Mouse (Mus musculus) Patski (cell line): ENCODE measurements at regions not wholly inside any gene's neighbourhood (a gene's known extent, or its start where the extent isn't known, plus 50 kb on each side); places are given as distances from the start of the nearest gene placed in this dataset.

Experiments used
- ATAC-seq: fragments of 100-300 bp; one replicate; pipeline ENCODE4 v1.8.0; 2021
- CTCF ChIA-PET: fragments of 350-600 bp; sonication (Branson Sonifier 250); formaldehyde crosslinking; loops from one replicate; lab custom pipeline; 2022; ENCODE audit warnings: inconsistent platforms; lab: Charles Lee
- POLR2A ChIA-PET: fragments of 350-600 bp; sonication (Branson Sonifier 250); formaldehyde crosslinking; loops from one replicate; lab custom pipeline; 2022; ENCODE audit warnings: antibody characterized with exemption, inconsistent platforms; lab: Charles Lee
- DNase-seq: peaks from one replicate; pipeline ENCODE4 v3.0.0-alpha.2; 2011; ENCODE audit warnings: low read depth, low spot score
- H3K27me3 ChIP-seq: fragments of 371-371 bp; one replicate; pipeline ENCODE4 v1.5.1; 2021
- CTCF ChIP-seq: fragments of 100-300 bp; IDR thresholded peaks from one replicate; pipeline ENCODE4 v1.5.1; 2021
- in situ Hi-C: fragments of 300-500 bp; cut with MboI; formaldehyde crosslinking; loops from 3 replicates; pipeline ENCODE4 v1.11.1; 2018; ENCODE audit warnings: low pct_unique_long_range_greater_than_20kb, mixed read lengths

DNA sequence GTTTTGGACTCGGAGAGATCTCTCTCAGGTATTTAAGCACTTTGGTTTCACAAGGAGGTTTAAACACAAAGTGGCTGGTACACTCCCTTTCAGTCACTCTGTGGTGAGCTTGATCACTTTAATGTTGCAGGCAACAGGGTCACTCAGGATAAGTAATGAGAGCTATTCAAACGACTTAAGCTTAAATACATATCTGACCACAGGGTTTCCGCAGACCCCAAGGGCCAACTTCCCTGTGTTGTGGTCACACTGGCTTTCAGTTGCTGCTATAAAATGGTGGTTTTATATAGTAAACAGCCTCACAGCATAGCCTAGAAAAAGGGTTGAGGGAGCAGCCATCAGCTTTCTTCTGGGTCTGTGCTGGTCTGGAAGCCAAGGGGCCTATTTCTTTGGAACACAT is 225.0 kb downstream of the Agtpbp1 start:
- TF ChIP-seq CTCF, result no peak
- ATAC-seq (no peak), DNase-seq (no peak)
- in situ Hi-C loops, result loop anchor here (25.0 kb wide), 1 partner anchor 723 kb away; no protein-coding TSS in a partner anchor
- POLR2A ChIA-PET, result no interaction called here
- peaks cover 29% of the 10 kb centered on the region for H3K27me3 ChIP-seq
- CTCF ChIA-PET, result interaction anchor here (0.6 kb wide), 1 partner anchor 25 kb away, joined by 3 read pairs; no protein-coding TSS in a partner anchor

DNA sequence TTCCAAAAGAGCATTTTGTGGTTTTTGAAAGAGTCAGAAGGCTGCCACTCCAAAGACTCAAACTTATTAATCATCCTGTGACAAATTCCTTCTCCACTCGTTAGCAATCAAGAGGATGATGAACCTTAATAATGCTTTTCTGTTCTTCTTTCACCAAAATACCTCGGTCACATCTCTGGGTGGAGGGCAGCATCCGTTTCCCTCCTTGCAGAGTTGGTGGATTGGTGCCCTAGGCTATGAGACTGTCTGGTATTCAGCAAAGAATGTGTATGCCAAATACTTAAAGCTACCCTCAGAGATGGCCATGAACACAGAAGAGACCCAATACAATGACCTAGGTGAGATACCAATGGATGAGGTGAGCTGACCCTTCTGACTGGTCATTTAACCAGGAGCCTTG is 226.6 kb downstream of the Agtpbp1 start:
- ATAC-seq (no peak), DNase-seq (no peak)
- in situ Hi-C loops, result loop anchor here (25.0 kb wide), 1 partner anchor 721 kb away; no protein-coding TSS in a partner anchor
- TF ChIP-seq CTCF, result no peak
- peaks cover 21% of the 10 kb centered on the region for H3K27me3 ChIP-seq
- ChIA-PET CTCF (no interaction called here), POLR2A (no interaction called here)

DNA sequence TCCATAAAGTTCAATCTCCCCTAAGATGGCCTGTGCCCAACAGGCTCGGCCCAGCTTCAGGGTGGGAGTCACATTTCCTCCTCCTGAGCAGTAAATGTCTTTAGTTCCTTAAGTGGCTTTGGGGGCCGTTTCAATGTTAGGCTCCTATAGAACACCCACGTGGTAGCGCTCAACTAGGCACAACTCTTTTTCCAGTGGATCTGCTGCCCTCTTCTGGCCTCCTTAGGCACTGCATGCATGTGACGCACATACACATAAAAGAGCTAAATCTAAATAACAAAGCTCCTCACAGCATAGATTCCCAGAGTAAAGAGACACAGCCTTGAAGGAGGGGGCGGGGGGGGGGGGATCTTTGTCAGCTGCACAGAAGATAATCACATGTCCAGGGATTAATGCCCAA is 233.6 kb downstream of the Agtpbp1 start:
- ATAC-seq (no peak), DNase-seq (no peak)
- POLR2A ChIA-PET, result no interaction called here
- CTCF ChIA-PET, result no interaction called here
- peak; percentile 25 for TF ChIP-seq CTCF
- in situ Hi-C loops, result loop anchor here (25.0 kb wide), 1 partner anchor 714 kb away; no protein-coding TSS in a partner anchor
- H3K27me3 ChIP-seq, result peaks cover 14% of the 10 kb centered on the region

DNA sequence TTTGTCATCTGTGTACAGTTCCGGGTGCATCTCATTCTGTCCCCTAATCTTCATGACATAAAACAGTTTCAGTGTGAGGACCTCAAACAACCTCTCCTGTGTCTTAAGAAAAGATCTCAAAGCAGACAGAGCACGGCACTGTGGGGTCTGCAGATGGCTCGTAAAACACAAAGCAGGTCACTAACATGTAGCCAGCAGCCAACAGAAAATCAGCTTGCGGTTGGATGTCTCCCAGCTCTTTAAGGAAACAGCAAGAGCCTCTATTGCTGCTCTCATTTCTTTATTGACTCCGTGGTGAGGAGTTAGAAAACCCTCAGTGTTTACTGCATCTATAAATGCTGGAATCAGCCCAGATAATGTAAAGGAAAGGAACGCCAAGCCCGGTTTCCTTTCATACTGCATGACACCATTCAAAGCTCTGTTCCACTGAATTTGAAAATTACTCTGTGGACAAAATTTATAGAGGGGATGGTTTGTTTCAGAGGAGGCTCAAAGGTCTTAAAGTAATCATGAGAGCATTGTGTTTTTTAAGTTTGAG is 234.3 kb downstream of the Agtpbp1 start:
- H3K27me3 ChIP-seq, result peaks cover 7% of the 10 kb centered on the region
- TF ChIP-seq CTCF, result no peak
- ATAC-seq (no peak), DNase-seq (no peak)
- POLR2A ChIA-PET, result no interaction called here
- CTCF ChIA-PET, result no interaction called here
- in situ Hi-C loops, result loop anchor here (25.0 kb wide), 1 partner anchor 713 kb away; no protein-coding TSS in a partner anchor

DNA sequence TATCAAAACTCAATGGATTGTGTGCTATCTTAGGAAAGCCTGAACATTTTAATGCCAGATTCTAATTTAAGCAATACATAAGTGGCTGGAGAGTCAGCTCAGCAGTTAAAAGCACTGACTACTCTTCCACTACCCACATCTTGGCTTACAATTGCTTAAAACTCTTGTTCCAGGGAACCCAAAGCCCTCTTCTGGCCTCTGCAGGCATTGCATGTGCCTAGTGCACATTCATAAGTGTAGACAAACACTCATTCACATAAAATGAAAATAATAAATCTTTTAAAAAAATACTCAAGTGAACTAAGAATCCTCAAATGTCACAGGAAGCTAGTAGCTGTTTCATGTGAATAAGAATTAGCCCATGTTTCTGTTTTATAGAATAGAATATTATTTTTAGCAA is 236.5 kb downstream of the Agtpbp1 start:
- ChIA-PET CTCF (interaction anchor here (1.3 kb wide), 1 partner anchor 33 kb away, joined by 3 read pairs; no protein-coding TSS in a partner anchor), POLR2A (no interaction called here)
- ATAC-seq (no peak), DNase-seq (no peak)
- peaks cover 5% of the 10 kb centered on the region for H3K27me3 ChIP-seq
- peak; percentile 25 for TF ChIP-seq CTCF
- in situ Hi-C loops, result no loop called here

DNA sequence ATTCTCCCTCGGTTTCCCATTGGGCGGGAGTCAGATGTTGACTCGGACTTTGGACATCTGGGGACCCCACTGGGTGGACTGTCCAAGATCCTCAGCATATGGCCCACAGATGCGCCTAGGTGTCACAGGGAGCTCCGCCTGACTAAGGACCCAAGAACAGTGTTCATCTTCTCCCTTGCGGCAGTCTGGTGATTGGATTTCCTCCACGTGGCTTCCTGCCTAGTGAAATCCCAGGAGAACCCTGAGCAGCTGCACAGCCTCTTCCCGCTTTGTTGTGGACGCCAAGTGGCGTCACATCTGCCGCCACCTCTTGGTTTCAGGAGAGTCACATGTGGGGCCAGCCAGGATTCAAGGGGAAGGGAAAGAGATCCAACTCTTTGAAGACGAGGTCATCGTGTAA is 243.2 kb downstream of the Agtpbp1 start:
- ChIA-PET CTCF (no interaction called here), POLR2A (no interaction called here)
- no peak for DNase-seq
- TF ChIP-seq CTCF, result no peak
- ATAC-seq, result no peak
- in situ Hi-C loops, result no loop called here
- H3K27me3 ChIP-seq, result peaks cover 12% of the 10 kb centered on the region

DNA sequence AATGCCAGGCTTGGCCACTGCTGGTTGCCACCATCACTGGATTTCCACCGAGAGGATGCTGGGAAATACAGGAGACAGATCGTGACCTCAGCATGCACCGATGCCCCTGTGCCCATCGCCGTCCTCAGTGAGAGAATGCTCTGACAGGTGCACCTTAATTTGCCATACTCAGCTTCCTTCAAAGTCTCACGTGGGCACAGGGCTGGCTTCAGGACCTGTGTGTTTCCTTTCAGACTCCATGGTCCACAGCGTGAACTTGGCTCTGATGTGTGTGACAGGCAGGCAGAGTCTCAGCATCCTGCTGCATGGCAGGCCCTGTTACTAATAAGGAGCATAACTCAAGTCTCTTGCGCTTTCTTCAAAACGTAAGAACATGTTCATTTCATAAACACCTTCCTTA is 246.6 kb downstream of the Agtpbp1 start:
- H3K27me3 ChIP-seq, result peaks cover 9% of the 10 kb centered on the region
- ATAC-seq (no peak), DNase-seq (no peak)
- ChIA-PET POLR2A (no interaction called here), CTCF (no interaction called here)
- in situ Hi-C loops, result no loop called here
- TF ChIP-seq CTCF, result no peak

DNA sequence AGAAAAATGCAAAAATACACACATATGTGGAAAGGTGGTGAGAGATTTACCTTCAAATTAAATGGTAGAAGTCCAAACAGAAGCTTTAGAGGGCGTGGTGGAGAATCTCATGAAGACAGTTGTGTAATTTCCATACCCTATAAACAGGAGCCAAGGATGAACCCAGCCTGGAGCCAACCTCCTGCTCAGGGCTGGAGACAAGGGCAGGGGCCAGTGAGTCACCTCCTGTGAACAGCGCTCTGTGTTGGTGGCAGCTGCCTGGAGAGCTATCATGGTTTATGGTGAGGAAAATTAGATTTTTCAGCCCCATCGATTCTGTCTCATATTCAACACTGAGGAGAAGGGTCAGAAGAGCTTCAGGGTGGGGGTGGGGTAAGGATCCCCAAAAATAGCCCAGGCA is 261.1 kb downstream of the Agtpbp1 start:
- DNase-seq (no peak), ATAC-seq (no peak)
- CTCF ChIA-PET, result no interaction called here
- H3K27me3 ChIP-seq, result no peaks in the 10 kb centered on the region
- in situ Hi-C loops, result no loop called here
- POLR2A ChIA-PET, result no interaction called here
- TF ChIP-seq CTCF, result no peak

DNA sequence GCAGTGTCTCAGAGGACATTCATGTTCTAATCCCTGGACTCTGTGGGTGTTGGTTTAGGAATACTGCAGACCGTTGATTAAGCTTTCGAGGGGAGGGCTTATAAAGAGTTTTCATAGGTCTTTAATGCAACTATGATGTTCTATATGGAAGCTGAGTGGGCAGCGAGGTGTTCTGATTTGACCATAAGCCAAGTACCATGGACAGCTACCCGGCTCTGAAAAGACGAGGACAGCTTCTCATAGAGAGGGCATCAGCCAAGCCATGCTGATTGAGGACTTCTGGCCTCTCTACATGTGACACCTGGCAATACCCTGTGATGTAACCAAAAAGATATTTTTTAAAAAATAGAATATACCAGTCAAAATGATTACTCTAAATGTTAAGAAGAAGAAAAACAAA is 261.6 kb downstream of the Agtpbp1 start:
- POLR2A ChIA-PET, result no interaction called here
- no peak for TF ChIP-seq CTCF
- H3K27me3 ChIP-seq, result no peaks in the 10 kb centered on the region
- CTCF ChIA-PET, result no interaction called here
- ATAC-seq (no peak), DNase-seq (no peak)
- in situ Hi-C loops, result no loop called here

DNA sequence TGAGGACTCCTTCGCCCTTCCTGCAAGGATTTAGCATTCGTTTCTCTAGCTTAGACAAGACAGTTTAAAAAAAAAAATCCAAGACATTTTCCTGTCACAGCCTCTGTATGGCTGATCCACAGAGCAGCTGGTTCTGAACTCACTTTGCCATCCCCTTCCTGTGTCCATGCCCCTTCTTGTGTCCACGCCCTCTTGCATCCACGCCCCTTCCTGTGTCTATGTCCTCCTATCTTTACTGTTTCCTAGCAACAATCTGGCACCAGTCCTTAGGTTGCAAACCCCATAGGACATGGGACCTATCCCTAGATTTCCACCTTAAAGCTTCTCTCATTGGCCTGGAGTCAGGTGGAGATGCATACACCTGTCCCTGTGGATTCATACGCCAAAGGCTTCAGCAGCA is 264.8 kb downstream of the Agtpbp1 start:
- DNase-seq, result no peak
- ATAC-seq, result no peak
- CTCF ChIA-PET, result no interaction called here
- in situ Hi-C loops, result no loop called here
- no peaks in the 10 kb centered on the region for H3K27me3 ChIP-seq
- POLR2A ChIA-PET, result interaction anchor here (0.6 kb wide), 1 partner anchor 81 kb away, joined by 3 read pairs; no protein-coding TSS in a partner anchor
- TF ChIP-seq CTCF, result no peak

DNA sequence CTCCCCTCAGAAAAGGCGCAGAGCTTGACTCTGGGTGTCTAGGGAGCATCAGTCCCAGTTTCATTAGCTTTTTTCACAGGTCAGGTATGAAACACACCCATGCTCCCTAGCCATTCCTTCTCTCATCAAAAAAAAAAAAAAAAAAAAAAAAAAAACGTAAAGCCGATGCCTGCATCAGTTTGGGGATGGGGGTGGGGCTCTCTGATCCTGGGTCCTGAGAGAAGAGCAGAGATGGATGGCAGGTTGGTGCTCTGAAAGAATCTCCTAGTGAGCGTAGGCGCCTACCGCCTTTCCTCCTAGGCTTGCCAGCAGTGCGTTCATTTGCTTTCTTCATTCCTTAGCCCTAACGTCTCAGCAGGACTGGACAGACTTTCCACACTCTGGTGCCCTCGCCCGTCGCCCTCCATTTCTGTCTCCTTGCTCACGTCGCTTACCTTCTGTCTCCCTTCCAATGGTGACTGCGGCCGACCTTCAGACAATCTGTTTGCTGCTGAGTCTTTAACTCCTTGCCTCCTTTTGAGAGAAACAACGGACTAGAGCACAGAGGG is 267.5 kb downstream of the Agtpbp1 start:
- TF ChIP-seq CTCF, result no peak
- H3K27me3 ChIP-seq, result peaks cover 3% of the 10 kb centered on the region
- DNase-seq (no peak), ATAC-seq (no peak)
- ChIA-PET CTCF (no interaction called here), POLR2A (no interaction called here)
- in situ Hi-C loops, result no loop called here

DNA sequence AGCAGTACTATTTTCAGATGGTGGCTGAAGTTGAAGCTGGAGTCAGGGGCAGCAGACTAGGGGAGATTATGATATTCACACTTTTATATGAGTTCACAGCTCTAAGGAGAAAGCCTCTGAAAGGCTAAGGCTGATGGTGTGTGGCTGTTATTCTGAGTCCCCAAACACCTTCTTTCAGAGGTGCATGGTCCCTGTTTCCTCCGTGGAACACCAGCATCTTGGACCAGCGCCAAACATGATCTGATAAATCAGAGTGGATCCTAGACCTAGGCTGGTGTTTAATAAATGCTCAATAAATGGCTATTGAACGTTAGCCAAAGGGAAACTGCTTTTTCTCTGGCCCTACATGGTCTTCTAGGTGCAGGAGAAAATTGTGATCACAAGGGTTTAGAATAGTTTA is 269.2 kb downstream of the Agtpbp1 start:
- peaks cover 4% of the 10 kb centered on the region for H3K27me3 ChIP-seq
- ATAC-seq, result no peak
- POLR2A ChIA-PET, result interaction anchor here (0.9 kb wide), 1 partner anchor 13 kb away, joined by 3 read pairs; no protein-coding TSS in a partner anchor
- in situ Hi-C loops, result no loop called here
- no peak for TF ChIP-seq CTCF
- CTCF ChIA-PET, result no interaction called here
- DNase-seq, result no peak
